Mouse (Mus musculus): ENCODE data around the gene Spata9.

Spata9 gene

GRCm38 (mm10) chr13:75992169-75993028 is 25.4 kb downstream of the Spata9 start:
- DNase-seq, result no peak

GRCm38 (mm10) chr13:76003272-76003671 is 36.3 kb downstream of the Spata9 start:
- DNase-seq, result no peak

GRCm38 (mm10) chr13:76014511-76014910 is 47.6 kb downstream of the Spata9 start:
- DNase-seq, result no peak

- DNase-seq, result no peak
Measured at GRCm38 (mm10) chr13:76017465-76017864, 50.5 kb downstream of the Spata9 start.

- DNase-seq, result peak; percentile 98
Measured at GRCm38 (mm10) chr13:76017974-76018843, 51.3 kb downstream of the Spata9 start, which contains the start of gene Rfesd. TSS of gene Rfesd (minus strand) at chr13:76018719.

GRCm38 (mm10) chr13:76018844-76019400 is 52.0 kb downstream of the Spata9 start:
- no peak for DNase-seq

- DNase-seq, result no peak
Measured at GRCm38 (mm10) chr13:76021782-76022181, 54.8 kb downstream of the Spata9 start.

GRCm38 (mm10) chr13:76024588-76024987 is 57.6 kb downstream of the Spata9 start:
- no peak for DNase-seq

GRCm38 (mm10) chr13:76042455-76042854 is 75.5 kb downstream of the Spata9 start:
- DNase-seq, result no peak

GRCm38 (mm10) chr13:76044971-76045370 is 78.0 kb downstream of the Spata9 start:
- no peak for DNase-seq

All from layer of hippocampus, adult 9-11 months (tissue).